10 mouse cellular contexts compared by ENCODE assay signal in genomic region chr8:35218327-35218726, GRCm38 (mm10).
DNase-seq lines count a peak whose midpoint lies in the region; ATAC-seq and TF ChIP-seq lines count a peak whose summit lies in the region.
"Had no signal": no experiment of that assay in that cellular context is flagged by ENCODE, and none has a peak within 500 bp of the region (broad histone marks: within the 10 kb centered on the region; RNA-seq: fewer than 3 reads in every experiment).

No protein-coding gene starts in this region.

- 0 out of 2 replicates have a peak, but pooled peaks have one; percentile 53 for ATAC-seq in hindbrain, postnatal 0 days
- ATAC-seq in hindbrain, embryonic 16.5 days, result no peak
- no peak for ATAC-seq in intestine, embryonic 16.5 days
- no peak for ATAC-seq in hindbrain, embryonic 11.5 days (ENCODE audit: low FRiP score)

- no peak overlapping the region for H3K4me3 ChIP-seq in hindbrain, postnatal 0 days (ENCODE audit: low read length)
- H3K4me3 ChIP-seq in hindbrain, embryonic 16.5 days (ENCODE audit: low read length), result no peak overlapping the region
- no peak overlapping the region for H3K4me3 ChIP-seq in intestine, embryonic 16.5 days (ENCODE audit: low read length)
- no peak overlapping the region for H3K4me3 ChIP-seq in hindbrain, embryonic 11.5 days (ENCODE audit: low read depth, low read length)
- H3K4me3 ChIP-seq: hindbrain, embryonic 13.5 days had no signal

- no peak overlapping the region for H3K4me2 ChIP-seq in hindbrain, postnatal 0 days (ENCODE audit: low read depth, low read length)
- no peak overlapping the region for H3K4me2 ChIP-seq in hindbrain, embryonic 16.5 days (ENCODE audit: low read length)
- H3K4me2 ChIP-seq in intestine, embryonic 16.5 days (ENCODE audit: low read depth, low read length), result no peak overlapping the region
- no peak overlapping the region for H3K4me2 ChIP-seq in hindbrain, embryonic 11.5 days (replicated peaks; ENCODE audit: low read depth, low read length)
- H3K4me2 ChIP-seq: hindbrain, embryonic 13.5 days; midbrain, embryonic 11.5 days had no signal

- no peak for TF ChIP-seq CTCF in hindbrain, postnatal 0 days (IDR thresholded peaks at IDR 0.05; ENCODE audit: low read depth)

- no peaks in the 10 kb centered on the region for H3K9me3 ChIP-seq in hindbrain, postnatal 0 days (ENCODE audit: low read length)
- H3K9me3 ChIP-seq in hindbrain, embryonic 16.5 days (ENCODE audit: control insufficient read depth, low read length), result no peaks in the 10 kb centered on the region
- H3K9me3 ChIP-seq in intestine, embryonic 16.5 days (ENCODE audit: control insufficient read depth, low read length), result no peaks in the 10 kb centered on the region
- H3K9me3 ChIP-seq in hindbrain, embryonic 11.5 days (ENCODE audit: control insufficient read depth, low read length), result no peaks in the 10 kb centered on the region
- H3K9me3 ChIP-seq: hindbrain, embryonic 13.5 days had no signal

- H3K4me1 ChIP-seq in hindbrain, postnatal 0 days (ENCODE audit: insufficient read depth, low read length), result no peaks in the 10 kb centered on the region
- H3K4me1 ChIP-seq in hindbrain, embryonic 16.5 days (ENCODE audit: control insufficient read depth, insufficient read depth, low read depth, low read length), result no peaks in the 10 kb centered on the region
- no peaks in the 10 kb centered on the region for H3K4me1 ChIP-seq in intestine, embryonic 16.5 days (ENCODE audit: control insufficient read depth, insufficient read depth, low read length)
- no peaks in the 10 kb centered on the region for H3K4me1 ChIP-seq in hindbrain, embryonic 11.5 days (replicated peaks; ENCODE audit: control insufficient read depth, insufficient read depth, low read length)
- H3K4me1 ChIP-seq: hindbrain, embryonic 13.5 days had no signal

- H3K27ac ChIP-seq in hindbrain, postnatal 0 days, result no peak overlapping the region
- no peak overlapping the region for H3K27ac ChIP-seq in hindbrain, embryonic 16.5 days (ENCODE audit: low read depth, low read length)
- no peak overlapping the region for H3K27ac ChIP-seq in intestine, embryonic 16.5 days (ENCODE audit: low read length)
- no peak overlapping the region for H3K27ac ChIP-seq in hindbrain, embryonic 11.5 days (ENCODE audit: low read depth, low read length)
- H3K27ac ChIP-seq: hindbrain, embryonic 13.5 days had no signal

- H3K36me3 ChIP-seq in hindbrain, postnatal 0 days (ENCODE audit: insufficient read depth, low read length), result no peaks in the 10 kb centered on the region
- H3K36me3 ChIP-seq in hindbrain, embryonic 16.5 days (ENCODE audit: control insufficient read depth, insufficient read depth, low read length), result no peaks in the 10 kb centered on the region
- no peaks in the 10 kb centered on the region for H3K36me3 ChIP-seq in intestine, embryonic 16.5 days (ENCODE audit: control insufficient read depth, insufficient read depth, low read length)
- H3K36me3 ChIP-seq in hindbrain, embryonic 11.5 days (ENCODE audit: control insufficient read depth, insufficient read depth, low read length), result no peaks in the 10 kb centered on the region
- H3K36me3 ChIP-seq: hindbrain, embryonic 13.5 days had no signal

- no peak for DNase-seq in hindbrain, postnatal 0 days (ENCODE audit: low spot score)
- DNase-seq in adrenal gland, postnatal 10 days, result peak; percentile 72
- peak; percentile 56 to 59 for DNase-seq in adrenal gland, postnatal 36 days
- peak; percentile 54 for DNase-seq in heart, postnatal 4 days
- no peak for DNase-seq in hindbrain, embryonic 11.5 days (ENCODE audit: low spot score)
- DNase-seq: cerebellum, postnatal 14 days had no signal

- 73% methylated on average over 4 of the region's 4 CpGs for WGBS in hindbrain, postnatal 0 days
- WGBS in hindbrain, embryonic 16.5 days, result 87% methylated on average over 4 of the region's 4 CpGs
- 74% methylated on average over 4 of the region's 4 CpGs for WGBS in intestine, embryonic 16.5 days
- WGBS in hindbrain, embryonic 11.5 days, result 68% methylated on average over 4 of the region's 4 CpGs

- H3K9ac ChIP-seq in hindbrain, postnatal 0 days (replicated peaks; ENCODE audit: low read length), result no peak overlapping the region
- no peak overlapping the region for H3K9ac ChIP-seq in hindbrain, embryonic 16.5 days (ENCODE audit: low read depth, low read length)
- no peak overlapping the region for H3K9ac ChIP-seq in intestine, embryonic 16.5 days (ENCODE audit: low read depth, low read length)
- no peak overlapping the region for H3K9ac ChIP-seq in hindbrain, embryonic 11.5 days (ENCODE audit: low read depth, low read length)
- H3K9ac ChIP-seq: hindbrain, embryonic 13.5 days had no signal

- H3K27me3 ChIP-seq in hindbrain, postnatal 0 days (ENCODE audit: insufficient read depth, low read length), result no peaks in the 10 kb centered on the region
- H3K27me3 ChIP-seq in hindbrain, embryonic 16.5 days (replicated peaks; ENCODE audit: control insufficient read depth, insufficient read depth, low read length), result no peaks in the 10 kb centered on the region
- no peaks in the 10 kb centered on the region for H3K27me3 ChIP-seq in intestine, embryonic 16.5 days (replicated peaks; ENCODE audit: control insufficient read depth, insufficient read depth, low read length)
- no peaks in the 10 kb centered on the region for H3K27me3 ChIP-seq in hindbrain, embryonic 11.5 days (ENCODE audit: control insufficient read depth, insufficient read depth, low read length)
- H3K27me3 ChIP-seq: hindbrain, embryonic 13.5 days had no signal

Comparison
In these comparisons a context has a peak if more than half of its experiments do, and no peak if none do; other contexts are left out.
1. DNase-seq: peak in adrenal gland, postnatal 10 days (single experiment), adrenal gland, postnatal 36 days (2 of 2) and heart, postnatal 4 days (single experiment); none in hindbrain, postnatal 0 days (single experiment) and hindbrain, embryonic 11.5 days (single experiment).